Mouse (Mus musculus) embryonic facial prominence, embryonic 15.5 days (tissue): ENCODE measurements around the gene Nfia. TPM values are rescaled to one million over a fixed set of nuclear protein-coding genes. Genes with fewer than 3 reads are reported as not detected.
A peak's percentile ranks its signal among the peaks of the same experiment; 100 is the strongest.

Source experiments
- ATAC-seq: fragments of 200-750 bp; cut with Nextera tagmentation; 2 replicates; pipeline ENCODE4 v1.8.0; 2017; ENCODE audit warnings: low read depth, moderate TSS enrichment; ENCODE audit not compliant: insufficient number of reproducible peaks, low FRiP score, low TSS enrichment
- H3K27ac ChIP-seq: fragments of 300-500 bp; sonication (generic); replicated peaks from 2 replicates; pipeline ENCODE4 v1.5.1; 2015; ENCODE audit warnings: mild to moderate bottlenecking, inconsistent platforms
- H3K27me3 ChIP-seq: fragments of 300-500 bp; sonication (generic); 2 replicates; pipeline ENCODE4 v1.6.1; 2015; ENCODE audit warnings: inconsistent platforms
- H3K36me3 ChIP-seq: fragments of 300-500 bp; sonication (generic); 2 replicates; pipeline ENCODE4 v1.6.1; 2015; ENCODE audit warnings: mild to moderate bottlenecking, inconsistent platforms
- H3K4me1 ChIP-seq: fragments of 300-500 bp; sonication (generic); 2 replicates; pipeline ENCODE4 v1.6.1; 2015; ENCODE audit warnings: inconsistent platforms
- H3K4me2 ChIP-seq: fragments of 300-500 bp; sonication (generic); replicated peaks from 2 replicates; pipeline ENCODE4 v1.6.1; 2015; ENCODE audit warnings: mild to moderate bottlenecking, inconsistent platforms
- H3K4me3 ChIP-seq: fragments of 300-500 bp; sonication (generic); replicated peaks from 2 replicates; pipeline ENCODE4 v1.5.1; 2015; ENCODE audit warnings: mild to moderate bottlenecking, inconsistent platforms
- H3K9ac ChIP-seq: fragments of 300-500 bp; sonication (generic); 2 replicates; pipeline ENCODE4 v1.6.1; 2015; ENCODE audit warnings: inconsistent platforms
- H3K9me3 ChIP-seq: fragments of 300-500 bp; sonication (generic); replicated peaks from 2 replicates; pipeline ENCODE4 v1.6.1; 2016; ENCODE audit warnings: inconsistent platforms
- WGBS: fragments of 180-500 bp; shearing (Covaris S2); methylation state at CpG from one replicate; pipeline ENCODE4 v1.1.7; 2015; 5-methylcytosine and 5-hydroxymethylcytosine counted together
- polyA plus RNA-seq: library from polyadenylated mRNA; unstranded; fragments of >200 nt; fragmentation: Nextera tagmentation; extraction: Ambion mirVana; gene quantifications from 2 replicates; pipeline ENCODE4 v1.2.1, GENCODE M21; 2015

Gene Nfia
- polyA plus RNA-seq, 1 experiment from 2014 or later = 55.4 TPM

DNA sequence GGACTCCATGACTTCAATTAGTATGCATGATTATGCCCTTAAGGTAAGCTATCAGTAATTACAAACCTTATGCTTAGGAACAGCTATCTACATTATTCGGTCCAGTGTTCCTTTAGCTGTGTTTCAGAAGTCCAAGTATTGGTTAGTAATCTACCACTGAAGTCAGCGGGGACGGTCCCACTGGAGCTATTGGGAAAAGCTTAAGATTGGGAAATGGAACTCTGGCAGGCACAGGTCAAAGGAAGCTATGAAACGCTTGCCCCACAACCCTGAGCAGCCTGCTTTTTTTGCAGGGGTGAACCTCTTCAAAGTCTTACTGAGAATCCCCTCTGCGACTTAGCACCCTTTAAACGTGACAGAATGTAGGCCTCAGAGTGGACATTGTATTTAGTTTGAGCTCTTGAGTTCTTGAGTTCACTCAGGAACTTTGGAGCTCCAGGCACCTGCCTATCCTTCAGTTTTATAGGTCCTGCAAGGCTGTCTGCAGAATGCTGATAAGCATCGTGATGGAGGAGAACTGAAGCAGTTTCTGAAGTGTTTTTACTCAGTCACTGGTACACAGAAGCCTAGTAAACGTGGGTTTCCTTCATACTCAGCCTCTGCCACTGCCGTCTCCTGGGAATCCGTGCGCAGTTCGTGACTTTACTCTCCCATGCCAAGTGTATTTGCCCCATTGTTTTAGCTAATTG, 127.9 kb downstream of the Nfia start:
- no peak overlapping the region for H3K27ac ChIP-seq
- 85% methylated on average over 12 of the region's 12 CpGs for WGBS

DNA sequence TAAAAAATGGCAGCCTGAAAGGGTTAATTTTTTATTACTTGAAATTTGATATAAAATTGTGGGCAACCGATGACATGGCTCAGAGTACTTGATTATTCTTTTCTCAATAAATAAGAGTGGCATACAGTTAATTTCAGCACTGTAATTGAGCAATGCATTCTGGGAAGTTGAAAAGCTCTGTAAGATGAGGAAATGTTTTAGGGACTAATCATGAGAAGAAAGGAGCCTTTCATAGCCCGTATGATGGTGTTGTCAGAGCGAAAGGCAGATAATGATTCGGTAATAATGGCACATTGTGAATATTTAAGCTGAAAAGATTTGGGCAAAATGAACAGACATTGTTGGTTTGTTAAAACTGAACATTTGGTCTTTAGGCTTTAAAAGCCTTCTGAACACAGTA, 133.3 kb downstream of the Nfia start:
- Histone ChIP-seq H3K27me3 (no peaks in the 10 kb centered on the region), H3K4me3 (no peak overlapping the region), H3K9me3 (no peaks in the 10 kb centered on the region), H3K36me3 (no peaks in the 10 kb centered on the region), H3K9ac (no peak overlapping the region), H3K4me1 (peaks cover 22% of the 10 kb centered on the region), H3K27ac (no peak overlapping the region), H3K4me2 (no peak overlapping the region)
- 50% methylated on average over 4 of the region's 4 CpGs for WGBS
- no peak for ATAC-seq

More for the DNA sequence above, 127.9 kb downstream of the Nfia start:
- Histone ChIP-seq H3K4me3 (no peak overlapping the region), H3K27me3 (no peaks in the 10 kb centered on the region), H3K4me1 (0 out of 2 replicates have a peak, but pooled peaks cover 3% of the 10 kb centered on the region), H3K9ac (no peak overlapping the region), H3K4me2 (no peak overlapping the region), H3K9me3 (no peaks in the 10 kb centered on the region), H3K36me3 (no peaks in the 10 kb centered on the region)
- ATAC-seq = no peak

DNA sequence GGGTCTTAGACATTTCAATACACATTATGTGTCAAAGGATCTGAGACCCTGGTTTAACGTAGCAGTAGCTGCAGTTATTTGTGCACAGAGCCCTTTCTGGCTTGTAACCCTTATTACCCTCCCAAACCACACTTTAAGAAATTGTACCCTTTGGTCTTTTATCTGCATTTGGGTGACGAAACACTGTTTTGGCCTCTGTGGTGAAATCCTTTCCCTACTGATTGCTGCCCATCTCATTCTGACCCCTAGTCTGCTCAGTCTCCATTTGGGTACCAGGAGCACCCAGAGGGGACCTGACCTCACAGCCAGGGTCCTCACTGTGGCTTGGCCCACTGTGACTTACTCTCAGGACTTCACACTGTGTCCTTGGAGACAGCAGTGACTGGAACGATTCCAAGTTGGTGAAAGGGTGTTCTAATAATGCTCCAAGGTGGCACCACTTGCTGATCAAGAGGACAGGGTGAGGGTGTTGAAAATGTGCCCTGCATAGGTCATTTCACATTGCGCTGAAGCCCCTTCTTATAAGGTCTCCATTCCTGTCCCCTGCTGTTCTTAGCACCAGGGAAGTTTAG, 136.1 kb downstream of the Nfia start:
- Histone ChIP-seq H3K9me3 (no peaks in the 10 kb centered on the region), H3K36me3 (no peaks in the 10 kb centered on the region), H3K4me1 (peaks cover 25% of the 10 kb centered on the region), H3K9ac (no peak overlapping the region), H3K27ac (no peak overlapping the region), H3K4me3 (no peak overlapping the region), H3K27me3 (no peaks in the 10 kb centered on the region), H3K4me2 (no peak overlapping the region)
- ATAC-seq = no peak
- WGBS = 77% methylated on average over 4 of the region's 4 CpGs

DNA sequence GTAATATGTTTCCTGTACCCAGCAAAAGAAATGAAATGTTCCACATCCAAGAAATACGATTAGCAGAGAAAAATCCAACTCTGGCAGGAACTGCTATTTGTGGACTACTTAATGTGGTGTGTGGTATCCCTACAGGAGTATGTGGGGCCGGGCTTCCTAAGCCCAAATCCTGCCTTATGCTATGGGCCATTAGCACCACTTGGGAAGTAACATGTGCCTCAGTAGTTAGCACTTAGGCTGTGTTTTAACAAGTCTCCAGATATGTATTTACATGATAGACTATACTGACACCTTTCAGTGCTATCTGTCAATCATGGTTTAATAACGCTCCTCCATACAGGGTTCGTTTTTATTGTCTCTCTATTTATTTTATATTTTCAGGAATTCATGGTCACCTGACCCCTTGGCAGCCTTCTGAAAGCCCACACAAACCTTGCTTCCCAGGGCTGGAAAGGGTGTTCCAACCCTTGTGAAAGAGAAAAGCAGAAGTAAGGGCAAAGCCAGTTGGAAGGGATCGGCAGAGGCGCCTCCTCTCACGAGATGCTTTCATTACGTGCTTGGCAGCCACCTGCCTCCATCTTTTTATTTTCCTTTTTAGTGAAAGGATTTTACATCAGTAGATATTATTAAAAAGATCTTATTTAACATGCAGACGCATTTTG, 137.7 kb downstream of the Nfia start:
- Histone ChIP-seq H3K9me3 (no peaks in the 10 kb centered on the region), H3K9ac (no peak overlapping the region), H3K4me2 (no peak overlapping the region), H3K27ac (no peak overlapping the region), H3K4me1 (peaks cover 23% of the 10 kb centered on the region), H3K27me3 (no peaks in the 10 kb centered on the region), H3K36me3 (no peaks in the 10 kb centered on the region), H3K4me3 (no peak overlapping the region)
- WGBS = 75% methylated on average over 9 of the region's 9 CpGs
- ATAC-seq = no peak

DNA sequence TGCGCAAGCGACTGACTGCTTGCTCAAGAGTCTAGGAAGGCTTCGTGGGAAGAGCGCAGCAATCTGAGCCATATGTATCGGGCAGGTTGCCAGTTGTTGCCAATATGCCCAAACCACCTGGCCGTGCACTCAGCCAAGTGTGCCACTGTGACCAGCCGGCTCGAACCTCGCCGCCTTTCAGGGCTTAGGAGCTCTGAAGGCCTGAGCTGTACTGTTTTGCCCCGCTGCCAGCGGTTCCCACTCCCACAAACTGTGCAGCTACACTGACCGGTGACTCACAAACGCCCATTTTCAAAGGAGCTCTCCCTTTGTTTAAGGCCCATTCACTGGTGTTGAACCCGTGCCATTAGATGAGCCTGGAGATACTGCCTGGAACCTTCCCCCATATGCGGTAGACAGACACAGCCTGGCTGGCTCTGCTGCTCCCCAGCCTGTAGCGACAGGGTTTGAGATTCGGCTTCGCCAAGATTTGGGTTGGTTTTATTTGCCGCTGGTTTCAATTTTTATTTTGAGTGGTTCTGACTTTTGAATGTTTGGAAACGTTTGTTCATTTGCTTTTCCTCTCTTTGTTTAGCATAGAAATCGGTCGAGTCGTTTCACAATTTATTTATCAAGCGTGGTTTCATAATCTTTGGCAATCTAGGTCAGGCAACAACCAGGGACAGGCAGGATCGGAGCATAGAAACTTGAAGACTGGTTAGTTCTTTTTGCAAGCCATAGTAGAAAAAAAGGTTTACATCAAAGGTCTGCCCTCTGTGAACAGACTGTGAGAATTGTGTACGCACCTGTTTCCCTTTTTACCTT, 138.4 kb downstream of the Nfia start:
- H3K9ac ChIP-seq = no peak overlapping the region
- H3K4me2 ChIP-seq = no peak overlapping the region
- no peak overlapping the region for H3K27ac ChIP-seq

DNA sequence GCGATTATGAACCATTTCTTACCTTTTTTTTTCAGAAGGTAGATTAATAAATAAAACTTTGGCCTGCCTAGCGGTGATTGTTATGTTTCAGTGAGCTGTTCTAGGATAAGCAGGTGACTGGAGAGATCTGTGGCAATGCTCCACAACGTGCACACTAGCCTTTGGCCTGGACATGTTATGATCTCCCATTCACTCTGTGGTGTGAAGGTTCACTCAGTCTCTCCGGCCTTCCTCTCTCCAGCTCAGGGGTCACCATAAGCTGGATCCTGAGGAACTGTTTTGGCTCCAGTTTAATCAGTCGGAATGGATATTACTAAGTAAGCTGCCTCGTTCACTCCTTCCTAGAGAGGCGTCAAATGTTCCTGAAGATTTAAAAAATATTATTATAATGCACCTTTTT, 139.2 kb downstream of the Nfia start:
- Histone ChIP-seq H3K9me3 (no peaks in the 10 kb centered on the region), H3K27ac (no peak overlapping the region), H3K4me2 (no peak overlapping the region), H3K36me3 (no peaks in the 10 kb centered on the region), H3K4me1 (peaks cover 18% of the 10 kb centered on the region; the same call in 1 of the 2 replicates), H3K4me3 (no peak overlapping the region), H3K27me3 (no peaks in the 10 kb centered on the region), H3K9ac (no peak overlapping the region)
- no peak for ATAC-seq
- 91% methylated on average over 7 of the region's 7 CpGs for WGBS

More for the DNA sequence above, 138.4 kb downstream of the Nfia start:
- Histone ChIP-seq H3K4me3 (no peak overlapping the region), H3K27me3 (no peaks in the 10 kb centered on the region), H3K4me1 (peaks cover 23% of the 10 kb centered on the region), H3K9me3 (no peaks in the 10 kb centered on the region), H3K36me3 (no peaks in the 10 kb centered on the region)
- ATAC-seq = no peak
- 80% methylated on average over 27 of the region's 27 CpGs for WGBS

DNA sequence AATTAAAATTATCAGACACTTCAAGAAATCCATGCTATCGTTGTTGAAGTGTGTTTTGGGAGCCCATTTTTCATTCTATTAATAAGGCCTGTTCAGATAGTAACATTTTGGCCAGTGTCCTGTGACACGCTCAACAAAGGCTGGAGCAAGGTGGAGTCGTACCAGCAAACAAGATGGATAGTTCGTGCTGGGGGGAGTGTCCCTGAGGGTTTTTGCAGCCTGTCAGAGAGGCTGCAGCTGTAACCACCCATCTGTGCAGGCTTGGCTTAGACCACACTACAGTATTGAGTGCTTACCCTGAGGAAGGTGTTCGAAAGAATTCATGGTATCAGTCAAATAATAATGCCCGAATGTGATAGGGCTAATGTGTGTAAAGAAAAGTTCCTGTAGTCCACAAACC, 139.6 kb downstream of the Nfia start:
- peaks cover 19% of the 10 kb centered on the region; the same call in 1 of the 2 replicates for H3K4me1 ChIP-seq
- H3K9me3 ChIP-seq = no peaks in the 10 kb centered on the region
- WGBS = 79% methylated on average over 6 of the region's 6 CpGs
- H3K4me3 ChIP-seq = no peak overlapping the region
- no peak overlapping the region for H3K27ac ChIP-seq
- no peaks in the 10 kb centered on the region for H3K27me3 ChIP-seq
- H3K4me2 ChIP-seq = no peak overlapping the region
- H3K9ac ChIP-seq = no peak overlapping the region
- ATAC-seq = no peak
- H3K36me3 ChIP-seq = no peaks in the 10 kb centered on the region

DNA sequence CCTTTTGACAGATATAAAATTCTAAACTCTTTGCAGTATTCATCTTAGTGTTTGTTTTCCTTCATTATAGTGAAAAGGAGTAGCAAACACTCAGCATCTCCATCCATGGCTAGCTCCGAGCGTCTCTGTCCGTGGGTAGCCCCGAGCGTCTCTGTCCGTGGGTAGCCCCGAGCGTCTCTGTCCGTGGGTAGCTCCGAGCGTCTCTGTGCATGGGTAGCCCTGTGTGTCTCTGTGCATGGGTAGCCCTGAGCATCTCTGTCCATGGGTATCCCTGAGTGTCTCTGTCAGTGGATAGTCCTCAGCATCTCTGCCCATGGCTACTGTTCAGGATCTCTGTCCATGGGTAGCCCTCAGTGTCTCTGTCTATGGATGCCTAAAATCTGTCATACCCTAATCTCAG, 140.0 kb downstream of the Nfia start:
- 97% methylated on average over 11 of the region's 11 CpGs for WGBS
- Histone ChIP-seq H3K4me1 (peaks cover 23% of the 10 kb centered on the region; the same call in 1 of the 2 replicates), H3K9me3 (no peaks in the 10 kb centered on the region), H3K27ac (no peak overlapping the region), H3K4me3 (no peak overlapping the region), H3K9ac (no peak overlapping the region), H3K4me2 (no peak overlapping the region), H3K36me3 (no peaks in the 10 kb centered on the region), H3K27me3 (no peaks in the 10 kb centered on the region)
- no peak for ATAC-seq

DNA sequence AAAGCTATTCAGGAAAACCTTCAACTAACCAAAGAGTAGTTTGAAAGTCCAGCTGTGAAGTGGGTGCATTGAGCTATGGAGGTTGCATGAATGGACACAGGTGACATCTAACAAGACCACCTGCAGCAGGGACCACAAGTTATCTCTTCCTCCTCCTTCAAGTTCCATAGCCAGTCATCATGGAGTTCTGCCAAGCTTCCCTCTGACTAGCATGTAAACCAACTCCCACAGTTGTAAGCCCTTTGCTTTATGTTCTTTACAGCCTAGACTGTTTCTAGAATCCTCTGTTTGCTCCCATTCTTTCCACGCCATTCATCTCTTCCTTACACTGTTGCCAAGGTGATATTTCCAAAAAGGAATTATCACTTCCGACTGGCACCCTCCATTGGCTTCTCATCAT, 141.8 kb downstream of the Nfia start:
- ATAC-seq = no peak

DNA sequence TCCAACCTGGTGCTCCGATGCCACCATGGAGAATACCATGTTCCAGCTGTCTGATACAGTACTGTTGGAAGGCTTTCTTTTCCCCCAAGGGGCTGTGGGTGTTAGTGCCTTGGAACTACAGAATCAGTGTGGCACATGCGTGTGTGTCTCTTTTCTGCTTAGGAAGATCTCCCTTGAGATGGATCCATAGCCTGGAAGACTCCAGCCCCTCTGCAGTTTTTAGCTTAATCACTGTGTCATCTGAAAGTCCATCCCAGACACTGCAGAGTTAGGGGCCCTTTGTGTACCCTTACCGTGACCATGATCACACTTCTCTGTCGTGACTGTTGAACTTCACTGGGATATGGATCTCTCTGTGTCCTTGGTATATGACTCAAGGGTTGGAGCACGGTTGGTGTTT, 142.2 kb downstream of the Nfia start:
- WGBS = 93% methylated on average over 5 of the region's 5 CpGs
- no peak overlapping the region for H3K27ac ChIP-seq
- no peak overlapping the region for H3K4me3 ChIP-seq
- no peak overlapping the region for H3K4me2 ChIP-seq
- H3K9me3 ChIP-seq = no peaks in the 10 kb centered on the region
- H3K27me3 ChIP-seq = no peaks in the 10 kb centered on the region
- no peak overlapping the region for H3K9ac ChIP-seq
- H3K4me1 ChIP-seq = peaks cover 15% of the 10 kb centered on the region; the same call in 1 of the 2 replicates
- no peaks in the 10 kb centered on the region for H3K36me3 ChIP-seq
- ATAC-seq = 0 out of 2 replicates have a peak, but pooled peaks have one; percentile 34

More for the DNA sequence above, 141.8 kb downstream of the Nfia start:
- Histone ChIP-seq H3K27ac (no peak overlapping the region), H3K4me1 (peaks cover 15% of the 10 kb centered on the region; the same call in 1 of the 2 replicates), H3K4me2 (no peak overlapping the region), H3K4me3 (no peak overlapping the region), H3K9ac (no peak overlapping the region), H3K36me3 (no peaks in the 10 kb centered on the region), H3K9me3 (no peaks in the 10 kb centered on the region), H3K27me3 (no peaks in the 10 kb centered on the region)
- 94% methylated on average over 2 of the region's 2 CpGs for WGBS

DNA sequence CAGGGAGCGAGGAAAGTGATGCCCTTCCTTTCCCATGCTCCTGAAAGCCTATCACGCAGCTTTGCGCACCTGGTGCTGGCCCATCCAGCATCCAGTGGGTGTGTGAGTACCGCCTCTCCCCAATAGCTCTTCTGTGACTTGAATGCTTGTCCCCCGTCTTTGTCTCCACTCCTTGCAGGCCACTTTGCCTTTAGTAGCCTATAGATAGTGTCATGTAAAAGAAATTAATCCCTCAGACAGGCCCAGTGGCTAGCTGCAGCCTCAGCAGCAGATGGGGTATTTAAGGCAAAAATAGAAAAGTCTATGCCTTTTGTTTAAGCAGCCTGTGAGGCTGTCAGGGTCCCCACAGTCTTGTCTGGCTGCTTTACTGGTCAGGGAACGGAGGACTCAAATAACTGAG, 145.0 kb downstream of the Nfia start:
- H3K9ac ChIP-seq = no peak overlapping the region
- H3K27me3 ChIP-seq = no peaks in the 10 kb centered on the region
- 79% methylated on average over 6 of the region's 6 CpGs for WGBS
- no peaks in the 10 kb centered on the region for H3K36me3 ChIP-seq
- H3K4me1 ChIP-seq = peaks cover 11% of the 10 kb centered on the region
- no peak overlapping the region for H3K4me2 ChIP-seq
- H3K27ac ChIP-seq = no peak overlapping the region
- H3K9me3 ChIP-seq = no peaks in the 10 kb centered on the region
- ATAC-seq = no peak
- no peak overlapping the region for H3K4me3 ChIP-seq
